Mouse (Mus musculus) hindbrain, embryonic 14.5 days (tissue): Measurements from ENCODE around the gene Ksr1. TPM values are rescaled to one million over a fixed set of nuclear protein-coding genes. Genes with fewer than 3 reads are reported as not detected.

Experiments used
- ATAC-seq: fragments of 200-750 bp; cut with Nextera tagmentation; 2 replicates; pipeline ENCODE4 v1.8.0; 2017; ENCODE audit warnings: moderate number of reproducible peaks, mild to moderate bottlenecking, moderate TSS enrichment, moderate library complexity; ENCODE audit not compliant: low FRiP score
- DNase-seq: peaks from one replicate; pipeline ENCODE4 v3.0.0-alpha.2; 2015; ENCODE audit warnings: low spot score
- H3K27ac ChIP-seq: fragments of 300-500 bp; sonication (generic); 2 replicates; pipeline ENCODE4 v1.5.1; 2014; ENCODE audit warnings: mild to moderate bottlenecking, moderate library complexity
- H3K27me3 ChIP-seq: fragments of 300-500 bp; sonication (generic); 2 replicates; pipeline ENCODE4 v1.6.1; 2014; ENCODE audit warnings: mild to moderate bottlenecking, low read length, mixed read lengths; ENCODE audit not compliant: control insufficient read depth, insufficient read depth
- H3K36me3 ChIP-seq: fragments of 300-500 bp; sonication (generic); replicated peaks from 2 replicates; pipeline ENCODE4 v1.6.1; 2014; ENCODE audit not compliant: control insufficient read depth, insufficient read depth
- H3K4me1 ChIP-seq: fragments of 300-500 bp; sonication (generic); replicated peaks from 2 replicates; pipeline ENCODE4 v1.6.1; 2014; ENCODE audit warnings: antibody characterized with exemption, low read length, mixed read lengths; ENCODE audit not compliant: control insufficient read depth, insufficient read depth
- H3K4me2 ChIP-seq: fragments of 300-500 bp; sonication (generic); replicated peaks from 2 replicates; pipeline ENCODE4 v1.6.1; 2014; ENCODE audit warnings: mild to moderate bottlenecking, moderate library complexity
- H3K4me3 ChIP-seq: fragments of 300-500 bp; sonication (generic); replicated peaks from 2 replicates; pipeline ENCODE4 v1.5.1; 2014; ENCODE audit warnings: mild to moderate bottlenecking, low read length
- H3K9ac ChIP-seq: fragments of 300-500 bp; sonication (generic); 2 replicates; pipeline ENCODE4 v1.6.1; 2014
- H3K9me3 ChIP-seq: fragments of 300-500 bp; sonication (generic); 2 replicates; pipeline ENCODE4 v1.6.1; 2016; ENCODE audit warnings: low read length; ENCODE audit not compliant: control insufficient read depth
- WGBS: fragments of 180-500 bp; shearing (Covaris S2); extraction: QIAGEN DNeasy Blood & Tissue Kit; methylation state at CpG from one replicate; pipeline ENCODE4 v1.1.7; 2014; 5-methylcytosine and 5-hydroxymethylcytosine counted together
- polyA plus RNA-seq: library from polyadenylated mRNA; unstranded; fragments of >200 nt; fragmentation: Nextera tagmentation; extraction: Ambion mirVana; gene quantifications from 2 replicates; pipeline ENCODE4 v1.2.1, GENCODE M21; 2014

Gene Ksr1
- polyA plus RNA-seq, 1 experiment from 2014 or later, result 7.7 TPM

GRCm38 (mm10) chr11:79104998-79105397 lies 41.2 kb downstream of the Ksr1 start:
- no peak for DNase-seq
- no peak overlapping the region for H3K9ac ChIP-seq
- 77% methylated on average over 6 of the region's 6 CpGs for WGBS
- H3K4me1 ChIP-seq, result peaks cover 5% of the 10 kb centered on the region; the same call in 1 of the 2 replicates
- H3K4me3 ChIP-seq, result no peak overlapping the region
- no peak for ATAC-seq
- no peak overlapping the region for H3K27ac ChIP-seq
- no peaks in the 10 kb centered on the region for H3K36me3 ChIP-seq
- no peak overlapping the region for H3K4me2 ChIP-seq
- no peaks in the 10 kb centered on the region for H3K27me3 ChIP-seq
- no peaks in the 10 kb centered on the region for H3K9me3 ChIP-seq

GRCm38 (mm10) chr11:79104538-79104937 lies 41.7 kb downstream of the Ksr1 start:
- 78% methylated on average over 6 of the region's 6 CpGs for WGBS
- peaks cover 5% of the 10 kb centered on the region; the same call in 1 of the 2 replicates for H3K4me1 ChIP-seq
- ATAC-seq (no peak), DNase-seq (no peak)
- no peaks in the 10 kb centered on the region for H3K9me3 ChIP-seq
- no peak overlapping the region for H3K9ac ChIP-seq
- H3K4me2 ChIP-seq, result no peak overlapping the region
- H3K27ac ChIP-seq, result no peak overlapping the region
- H3K4me3 ChIP-seq, result no peak overlapping the region
- no peaks in the 10 kb centered on the region for H3K27me3 ChIP-seq
- H3K36me3 ChIP-seq, result no peaks in the 10 kb centered on the region

GRCm38 (mm10) chr11:79104096-79104495 lies 42.1 kb downstream of the Ksr1 start:
- H3K4me3 ChIP-seq, result no peak overlapping the region
- WGBS, result 90% methylated on average over 11 of the region's 11 CpGs
- H3K36me3 ChIP-seq, result no peaks in the 10 kb centered on the region
- H3K4me1 ChIP-seq, result peaks cover 9% of the 10 kb centered on the region; the same call in 1 of the 2 replicates
- DNase-seq (no peak), ATAC-seq (no peak)
- no peaks in the 10 kb centered on the region for H3K27me3 ChIP-seq
- no peak overlapping the region for H3K4me2 ChIP-seq
- H3K9me3 ChIP-seq, result no peaks in the 10 kb centered on the region
- H3K27ac ChIP-seq, result no peak overlapping the region
- no peak overlapping the region for H3K9ac ChIP-seq

GRCm38 (mm10) chr11:79103461-79103869 lies 42.7 kb downstream of the Ksr1 start:
- WGBS, result 61% methylated on average over 5 of the region's 5 CpGs
- H3K9ac ChIP-seq, result no peak overlapping the region
- H3K36me3 ChIP-seq, result no peaks in the 10 kb centered on the region
- H3K4me2 ChIP-seq, result no peak overlapping the region
- H3K27ac ChIP-seq, result no peak overlapping the region
- no peak for ATAC-seq
- H3K9me3 ChIP-seq, result no peaks in the 10 kb centered on the region
- H3K4me1 ChIP-seq, result peaks cover 14% of the 10 kb centered on the region; the same call in 1 of the 2 replicates
- DNase-seq, result no peak
- no peak overlapping the region for H3K4me3 ChIP-seq
- H3K27me3 ChIP-seq, result no peaks in the 10 kb centered on the region

- Histone ChIP-seq H3K27me3 (no peaks in the 10 kb centered on the region), H3K9me3 (no peaks in the 10 kb centered on the region), H3K4me1 (peaks cover 14% of the 10 kb centered on the region; the same call in 1 of the 2 replicates), H3K4me2 (no peak overlapping the region), H3K27ac (no peak overlapping the region), H3K36me3 (no peaks in the 10 kb centered on the region), H3K4me3 (no peak overlapping the region), H3K9ac (no peak overlapping the region)
- ATAC-seq, result no peak
- DNase-seq, result no peak
- 79% methylated on average over 4 of the region's 4 CpGs for WGBS
Observed at GRCm38 (mm10) chr11:79102280-79102679, 43.9 kb downstream of the Ksr1 start.

- ATAC-seq (no peak), DNase-seq (no peak)
- H3K4me1 ChIP-seq, result peaks cover 14% of the 10 kb centered on the region; the same call in 1 of the 2 replicates
- 97% methylated on average over 6 of the region's 6 CpGs for WGBS
- H3K27ac ChIP-seq, result no peak overlapping the region
- H3K36me3 ChIP-seq, result no peaks in the 10 kb centered on the region
- H3K4me3 ChIP-seq, result no peak overlapping the region
- no peaks in the 10 kb centered on the region for H3K9me3 ChIP-seq
- H3K27me3 ChIP-seq, result no peaks in the 10 kb centered on the region
- H3K9ac ChIP-seq, result no peak overlapping the region
- H3K4me2 ChIP-seq, result no peak overlapping the region
Observed at GRCm38 (mm10) chr11:79101568-79101967, 44.6 kb downstream of the Ksr1 start.

- no peak for ATAC-seq
- H3K36me3 ChIP-seq, result no peaks in the 10 kb centered on the region
- no peak overlapping the region for H3K4me3 ChIP-seq
- peaks cover 28% of the 10 kb centered on the region; the same call in 1 of the 2 replicates for H3K4me1 ChIP-seq
- DNase-seq, result no peak
- H3K9me3 ChIP-seq, result no peaks in the 10 kb centered on the region
- H3K4me2 ChIP-seq, result no peak overlapping the region
- H3K27me3 ChIP-seq, result no peaks in the 10 kb centered on the region
- no peak overlapping the region for H3K27ac ChIP-seq
- WGBS, result 45% methylated on average over 8 of the region's 8 CpGs
- no peak overlapping the region for H3K9ac ChIP-seq
Observed at GRCm38 (mm10) chr11:79099032-79099431, 47.2 kb downstream of the Ksr1 start.

GRCm38 (mm10) chr11:79097736-79098135 lies 48.5 kb downstream of the Ksr1 start:
- Histone ChIP-seq H3K4me2 (no peak overlapping the region), H3K27ac (no peak overlapping the region), H3K9ac (no peak overlapping the region), H3K36me3 (no peaks in the 10 kb centered on the region), H3K4me1 (peaks cover 25% of the 10 kb centered on the region; the same call in 1 of the 2 replicates), H3K27me3 (no peaks in the 10 kb centered on the region), H3K9me3 (no peaks in the 10 kb centered on the region), H3K4me3 (no peak overlapping the region)
- 85% methylated on average over 7 of the region's 7 CpGs for WGBS
- ATAC-seq (no peak), DNase-seq (no peak)

- Histone ChIP-seq H3K4me1 (peaks cover 25% of the 10 kb centered on the region; the same call in 1 of the 2 replicates), H3K9ac (no peak overlapping the region), H3K27me3 (no peaks in the 10 kb centered on the region), H3K9me3 (no peaks in the 10 kb centered on the region), H3K4me3 (no peak overlapping the region), H3K27ac (no peak overlapping the region), H3K4me2 (no peak overlapping the region), H3K36me3 (no peaks in the 10 kb centered on the region)
- no peak for DNase-seq
- 75% methylated on average over 5 of the region's 5 CpGs for WGBS
- no peak for ATAC-seq
Observed at GRCm38 (mm10) chr11:79096673-79097072, 49.5 kb downstream of the Ksr1 start.

- 5% methylated on average over 2 of the region's 2 CpGs for WGBS
- Histone ChIP-seq H3K9ac (no peak overlapping the region), H3K4me2 (no peak overlapping the region), H3K27me3 (no peaks in the 10 kb centered on the region), H3K9me3 (no peaks in the 10 kb centered on the region), H3K4me3 (no peak overlapping the region), H3K4me1 (peaks cover 25% of the 10 kb centered on the region; the same call in 1 of the 2 replicates), H3K27ac (peak overlapping the region; percentile 62), H3K36me3 (no peaks in the 10 kb centered on the region)
- no peak for ATAC-seq
- no peak for DNase-seq
Observed at GRCm38 (mm10) chr11:79095713-79096112, 50.5 kb downstream of the Ksr1 start.
